Mouse (Mus musculus) hindbrain, embryonic 10.5 days (tissue): ENCODE results near the gene Plxna1. TPM values are rescaled to one million over a fixed set of nuclear protein-coding genes. Genes with fewer than 3 reads are reported as not detected.

Experiments
- DNase-seq: peaks from one replicate; pipeline ENCODE4 v3.0.0-alpha.2; 2017; ENCODE audit warnings: low spot score
- H3K27ac ChIP-seq: fragments of 300-500 bp; sonication (generic); 2 replicates; pipeline ENCODE4 v1.5.1; 2016; ENCODE audit warnings: mild to moderate bottlenecking, moderate library complexity
- H3K27me3 ChIP-seq: fragments of 300-500 bp; sonication (generic); 2 replicates; pipeline ENCODE4 v1.6.1; 2016; ENCODE audit warnings: mild to moderate bottlenecking; ENCODE audit not compliant: poor library complexity, insufficient read depth, severe bottlenecking
- H3K36me3 ChIP-seq: fragments of 300-500 bp; sonication (generic); 2 replicates; pipeline ENCODE4 v1.6.1; 2016; ENCODE audit warnings: mild to moderate bottlenecking, moderate library complexity
- H3K4me1 ChIP-seq: fragments of 300-500 bp; sonication (generic); replicated peaks from 2 replicates; pipeline ENCODE4 v1.6.1; 2016; ENCODE audit warnings: mild to moderate bottlenecking
- H3K4me3 ChIP-seq: fragments of 300-500 bp; sonication (generic); 2 replicates; pipeline ENCODE4 v1.5.1; 2016; ENCODE audit warnings: mild to moderate bottlenecking, moderate library complexity
- H3K9me3 ChIP-seq: fragments of 300-500 bp; sonication (generic); 2 replicates; pipeline ENCODE4 v1.6.1; 2016; ENCODE audit warnings: mild to moderate bottlenecking, moderate library complexity
- WGBS: fragments of 180-500 bp; shearing (Covaris S2); methylation state at CpG from one replicate; pipeline ENCODE4 v1.1.7; 2016; 5-methylcytosine and 5-hydroxymethylcytosine counted together
- polyA plus RNA-seq: library from polyadenylated mRNA; unstranded; fragments of >200 nt; fragmentation: Nextera tagmentation; extraction: Ambion mirVana; gene quantifications from 2 replicates; pipeline ENCODE4 v1.2.1, GENCODE M21; 2016

Gene Plxna1
- 29.1 and 35.5 TPM in 2 replicates for polyA plus RNA-seq

DNA sequence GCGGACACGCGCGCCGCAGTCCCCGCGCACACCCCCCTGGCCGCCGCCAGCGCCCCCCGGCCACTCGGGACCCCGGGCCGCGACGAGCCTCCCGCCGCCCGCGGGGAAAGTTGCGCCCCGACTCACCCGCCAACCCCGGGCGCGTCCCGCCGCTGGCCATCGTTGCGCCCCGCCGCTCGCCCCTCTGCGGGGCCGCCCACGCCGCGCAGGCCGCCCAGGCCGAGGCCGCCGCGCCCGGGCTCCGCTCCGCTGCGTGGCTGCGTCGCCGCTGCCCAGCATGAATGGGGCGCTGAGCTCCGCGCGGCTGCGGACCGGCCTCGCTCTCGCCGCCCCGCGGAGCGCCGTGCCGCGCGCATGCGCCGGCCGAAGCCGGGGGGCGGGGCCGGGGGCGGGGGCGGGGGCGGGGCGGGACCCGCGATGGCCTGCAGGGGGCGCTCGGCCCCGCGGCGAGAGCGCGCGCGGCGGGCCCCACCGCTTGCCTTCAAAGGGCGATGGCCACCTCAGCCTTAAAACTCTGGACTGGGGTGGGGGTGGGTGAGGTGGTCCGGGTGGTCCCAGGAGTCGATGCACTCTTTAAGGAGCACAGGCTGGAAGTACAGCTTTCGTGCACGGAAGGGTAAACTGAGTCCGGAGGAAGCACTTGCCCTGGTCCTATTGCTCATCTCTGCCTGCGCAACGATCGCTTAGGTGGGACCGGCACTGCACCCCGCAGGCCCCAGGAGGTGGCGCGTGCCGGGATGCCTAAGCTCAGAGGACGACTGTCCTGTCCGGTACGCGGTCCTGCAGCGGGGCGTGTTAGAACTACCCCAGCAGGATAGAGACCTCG lies at the start of gene Plxna1:
Plxna1 (minus strand) TSS at position 340 of the 826 bp plus-strand sequence.
- H3K27me3 ChIP-seq = peaks cover 20% of the 10 kb centered on the region
- peaks cover 9% of the 10 kb centered on the region for H3K36me3 ChIP-seq
- H3K4me3 ChIP-seq = peak within 1 kb of the TSS; percentile 90
- 0 out of 2 replicates have a peak, but pooled peaks cover 2% of the 10 kb centered on the region for H3K9me3 ChIP-seq
- DNase-seq = peak; percentile 79
- peaks cover 52% of the 10 kb centered on the region for H3K4me1 ChIP-seq
- peak within 1 kb of the TSS; percentile 98 for H3K27ac ChIP-seq
- WGBS = 3% methylated on average over 110 of the region's 110 CpGs

DNA sequence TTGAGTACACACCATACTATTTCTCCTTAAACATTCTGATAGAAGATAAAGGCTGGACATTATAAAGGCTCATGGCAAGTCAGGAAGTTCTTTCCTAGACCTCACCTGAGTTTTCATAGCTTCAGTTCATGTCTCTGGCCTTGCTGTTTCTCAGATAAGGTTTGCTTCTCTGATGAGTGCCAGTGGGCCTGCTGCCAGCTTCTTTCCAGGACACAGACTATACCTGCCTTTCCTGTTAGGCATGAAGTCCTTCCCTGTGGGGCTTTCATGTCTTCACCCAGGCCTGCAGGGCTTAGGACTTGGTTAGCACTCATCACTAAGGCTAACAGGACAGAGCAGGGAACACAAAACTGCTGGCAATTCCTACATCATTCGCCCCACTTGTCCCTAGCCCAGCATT lies 46.6 kb upstream of the Plxna1 start:
- Histone ChIP-seq H3K9me3 (no peaks in the 10 kb centered on the region), H3K27ac (no peak overlapping the region), H3K4me3 (no peak overlapping the region), H3K4me1 (no peaks in the 10 kb centered on the region), H3K27me3 (no peaks in the 10 kb centered on the region), H3K36me3 (no peaks in the 10 kb centered on the region)
- WGBS = 81% methylated on average over 1 of the region's 1 CpGs
- DNase-seq = no peak

DNA sequence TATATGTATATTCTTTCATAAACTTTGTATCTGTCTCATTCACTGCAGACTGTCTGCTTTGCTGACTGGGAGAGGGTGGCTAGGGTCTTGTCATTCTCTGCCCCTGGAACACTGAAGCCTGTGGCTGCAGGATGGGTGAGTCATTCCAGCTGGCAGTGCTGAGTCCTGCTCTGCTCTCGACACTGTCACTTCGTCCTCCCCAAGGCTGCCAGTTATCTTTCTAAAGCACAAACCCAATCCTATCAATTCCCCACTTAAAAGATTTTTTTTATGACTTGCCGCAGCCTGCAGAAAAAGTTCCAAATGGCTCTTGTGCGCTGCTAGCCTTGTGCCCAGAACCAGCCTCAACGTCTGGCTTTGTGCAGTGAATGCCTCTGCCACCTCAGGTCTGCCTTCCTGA lies 45.8 kb upstream of the Plxna1 start:
- H3K27ac ChIP-seq = no peak overlapping the region
- no peaks in the 10 kb centered on the region for H3K9me3 ChIP-seq
- no peak for DNase-seq
- no peaks in the 10 kb centered on the region for H3K27me3 ChIP-seq
- 87% methylated on average over 5 of the region's 5 CpGs for WGBS
- no peak overlapping the region for H3K4me3 ChIP-seq
- H3K36me3 ChIP-seq = no peaks in the 10 kb centered on the region
- H3K4me1 ChIP-seq = no peaks in the 10 kb centered on the region

DNA sequence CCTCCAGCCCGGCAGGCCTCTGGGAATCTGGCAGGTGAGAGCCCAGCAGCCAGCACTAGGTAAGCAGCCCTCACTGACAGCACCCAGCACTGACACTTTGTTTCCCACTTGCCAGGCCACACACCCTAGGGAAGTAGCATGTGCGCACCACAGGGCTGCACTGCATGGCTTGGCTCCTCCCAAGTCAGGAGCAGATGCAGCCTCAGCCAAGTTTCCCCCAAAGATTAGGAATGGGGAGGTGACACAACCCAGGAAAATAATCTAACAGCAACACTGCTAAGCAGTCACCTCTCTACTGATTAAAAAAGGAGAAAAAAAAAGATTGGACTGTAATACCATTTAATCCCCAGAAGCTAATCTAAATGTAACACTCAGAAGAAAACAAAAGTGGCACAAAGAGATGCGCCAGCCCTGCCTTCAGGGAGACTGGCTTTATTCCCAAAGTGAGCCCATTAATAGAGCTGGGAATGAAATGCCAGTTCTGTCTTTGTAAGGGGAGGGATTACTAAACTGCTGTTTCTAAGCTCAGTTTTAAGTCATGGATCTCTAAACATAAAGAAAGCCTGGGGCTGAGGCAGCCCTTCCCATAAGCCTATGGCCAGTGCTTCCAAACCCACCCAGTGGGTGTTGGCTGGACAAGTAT lies 44.9 kb upstream of the Plxna1 start:
- DNase-seq = no peak
- 84% methylated on average over 3 of the region's 3 CpGs for WGBS
- Histone ChIP-seq H3K9me3 (no peaks in the 10 kb centered on the region), H3K27me3 (no peaks in the 10 kb centered on the region), H3K36me3 (no peaks in the 10 kb centered on the region), H3K4me1 (no peaks in the 10 kb centered on the region), H3K4me3 (no peak overlapping the region), H3K27ac (no peak overlapping the region)

DNA sequence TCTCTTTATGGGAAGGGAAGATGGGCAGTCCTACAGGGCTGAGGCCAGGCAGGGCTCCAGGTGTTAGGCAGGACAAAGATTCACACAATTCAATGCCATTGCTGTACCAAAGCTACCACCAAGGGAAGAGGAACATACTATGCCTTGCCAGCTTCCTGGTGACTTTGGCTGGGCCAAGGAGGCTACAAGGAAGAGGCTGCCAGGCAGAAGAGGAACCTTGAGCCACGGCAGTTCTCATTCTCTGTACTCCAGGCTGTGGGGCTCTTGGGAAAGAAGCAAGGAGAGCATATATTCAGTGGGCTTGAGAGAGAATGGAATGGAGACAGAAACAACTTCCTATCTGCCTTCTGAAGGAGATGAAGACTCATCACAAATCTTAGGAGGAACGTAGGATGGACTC lies 42.5 kb upstream of the Plxna1 start:
- Histone ChIP-seq H3K4me1 (no peaks in the 10 kb centered on the region), H3K36me3 (no peaks in the 10 kb centered on the region), H3K9me3 (no peaks in the 10 kb centered on the region), H3K27me3 (no peaks in the 10 kb centered on the region), H3K27ac (no peak overlapping the region), H3K4me3 (no peak overlapping the region)
- no peak for DNase-seq
- 76% methylated on average over 2 of the region's 2 CpGs for WGBS

DNA sequence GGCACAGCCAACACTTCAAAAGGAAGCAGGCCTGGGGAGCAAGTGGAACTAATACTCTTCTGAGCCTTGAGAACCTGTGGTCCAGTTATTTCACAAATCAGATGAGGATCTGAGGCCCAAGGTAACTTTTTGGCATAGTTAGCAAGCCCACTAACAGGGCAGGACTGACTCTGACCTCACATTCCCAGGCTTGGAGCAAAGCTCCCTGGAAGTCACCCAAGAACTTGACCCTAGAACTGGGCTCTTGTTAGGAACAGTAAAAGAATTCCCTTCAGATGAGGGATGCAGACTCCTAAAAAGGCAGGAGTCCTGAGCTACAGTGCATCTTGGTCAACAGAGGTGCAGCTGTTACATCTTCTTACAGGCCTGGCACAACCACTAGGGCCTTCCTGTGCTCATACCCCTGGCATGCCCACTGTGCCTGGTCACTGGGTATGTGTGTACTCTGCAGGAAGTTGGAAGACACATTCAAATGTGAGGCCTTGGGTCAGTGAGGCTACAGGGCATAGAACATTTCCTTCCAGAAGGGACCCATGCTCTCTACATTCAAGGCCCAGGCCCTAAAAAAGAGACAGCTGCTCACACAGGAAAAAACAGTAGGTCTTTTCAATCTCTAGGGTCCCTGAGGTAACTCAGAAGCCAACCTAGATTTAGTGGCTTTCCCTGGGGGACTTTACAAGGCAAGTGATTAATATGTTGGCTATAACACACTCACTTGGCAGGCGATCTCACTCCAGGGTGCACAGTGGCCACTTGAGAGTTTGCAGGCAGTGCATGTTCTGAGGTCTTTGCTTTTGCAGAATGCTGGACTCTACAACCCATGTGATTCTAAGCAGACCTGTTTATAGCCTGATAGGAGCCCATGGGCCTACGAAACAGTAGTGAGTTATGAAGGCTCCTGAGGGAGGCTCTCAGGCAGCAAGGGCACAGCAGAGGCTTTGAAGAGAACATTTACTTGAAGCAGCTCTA lies 41.1 kb upstream of the Plxna1 start:
- 88% methylated on average over 2 of the region's 2 CpGs for WGBS
- no peaks in the 10 kb centered on the region for H3K36me3 ChIP-seq
- no peak for DNase-seq
- H3K27ac ChIP-seq = no peak overlapping the region
- H3K27me3 ChIP-seq = no peaks in the 10 kb centered on the region
- H3K9me3 ChIP-seq = no peaks in the 10 kb centered on the region
- H3K4me1 ChIP-seq = no peaks in the 10 kb centered on the region
- no peak overlapping the region for H3K4me3 ChIP-seq

DNA sequence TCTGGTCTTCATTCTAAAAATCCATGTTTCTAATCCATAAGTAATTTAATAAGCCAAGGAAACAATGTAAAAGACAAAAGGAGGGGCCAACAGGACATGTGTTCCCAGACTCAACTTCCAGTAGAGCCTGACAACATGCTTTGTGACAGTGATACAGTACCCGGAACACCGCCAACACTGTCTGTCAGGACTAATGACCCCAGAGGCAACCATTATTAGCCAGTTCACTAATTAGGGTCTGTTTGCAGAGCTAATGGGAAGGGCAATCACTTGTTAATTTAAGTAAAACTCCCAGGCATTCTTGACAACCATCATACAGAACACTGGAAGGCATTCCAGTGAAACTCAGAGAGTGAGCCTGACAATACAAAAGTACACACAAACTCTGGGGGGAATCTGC lies 40.0 kb upstream of the Plxna1 start:
- no peaks in the 10 kb centered on the region for H3K36me3 ChIP-seq
- H3K4me3 ChIP-seq = no peak overlapping the region
- no peaks in the 10 kb centered on the region for H3K9me3 ChIP-seq
- H3K4me1 ChIP-seq = no peaks in the 10 kb centered on the region
- no peak overlapping the region for H3K27ac ChIP-seq
- WGBS = 87% methylated on average over 2 of the region's 2 CpGs
- no peaks in the 10 kb centered on the region for H3K27me3 ChIP-seq
- DNase-seq = no peak

DNA sequence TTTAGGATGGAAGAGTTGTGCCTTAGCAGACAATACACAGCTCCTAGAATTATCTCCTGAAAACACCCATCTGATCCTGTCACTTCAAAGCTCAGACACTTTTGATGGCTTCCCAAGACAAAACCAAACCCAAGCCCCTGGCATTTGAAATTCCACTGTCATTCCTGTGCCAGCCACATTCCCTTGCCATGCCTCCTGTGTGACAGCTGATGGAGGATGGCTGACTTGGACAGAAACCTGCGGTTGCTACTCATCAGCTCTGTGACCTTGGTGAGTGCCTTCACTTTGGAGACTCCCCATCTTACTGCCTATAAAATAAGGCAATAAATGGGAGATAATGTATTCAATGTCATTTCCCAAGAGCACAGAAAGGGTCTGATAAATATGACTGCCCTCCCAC lies 37.1 kb upstream of the Plxna1 start:
- no peaks in the 10 kb centered on the region for H3K36me3 ChIP-seq
- H3K9me3 ChIP-seq = no peaks in the 10 kb centered on the region
- WGBS = 94% methylated on average over 1 of the region's 1 CpGs
- DNase-seq = no peak
- no peak overlapping the region for H3K4me3 ChIP-seq
- H3K27ac ChIP-seq = no peak overlapping the region
- H3K4me1 ChIP-seq = no peaks in the 10 kb centered on the region
- H3K27me3 ChIP-seq = no peaks in the 10 kb centered on the region

DNA sequence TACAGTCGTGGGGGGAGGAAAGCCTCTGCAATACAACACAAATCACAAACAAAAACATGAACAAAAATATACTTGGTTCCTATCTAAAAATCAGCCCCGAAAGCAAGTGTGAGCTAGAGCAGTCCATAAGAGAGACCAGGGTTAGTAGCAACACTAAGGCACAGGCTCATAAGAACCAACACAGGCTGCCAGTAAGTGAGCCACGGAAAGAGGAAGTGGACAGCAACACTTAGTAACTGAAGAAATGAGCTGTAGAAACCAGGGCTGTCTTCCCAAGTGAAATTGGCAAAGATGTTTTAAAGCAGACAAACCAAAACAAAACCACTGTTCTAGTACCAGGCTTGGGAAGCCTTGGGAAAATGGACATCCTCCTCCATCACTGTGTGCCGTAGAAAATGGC lies 35.5 kb upstream of the Plxna1 start:
- Histone ChIP-seq H3K27ac (no peak overlapping the region), H3K36me3 (no peaks in the 10 kb centered on the region), H3K4me3 (no peak overlapping the region), H3K9me3 (no peaks in the 10 kb centered on the region), H3K27me3 (no peaks in the 10 kb centered on the region), H3K4me1 (no peaks in the 10 kb centered on the region)
- 92% methylated on average over 4 of the region's 4 CpGs for WGBS
- DNase-seq = no peak

DNA sequence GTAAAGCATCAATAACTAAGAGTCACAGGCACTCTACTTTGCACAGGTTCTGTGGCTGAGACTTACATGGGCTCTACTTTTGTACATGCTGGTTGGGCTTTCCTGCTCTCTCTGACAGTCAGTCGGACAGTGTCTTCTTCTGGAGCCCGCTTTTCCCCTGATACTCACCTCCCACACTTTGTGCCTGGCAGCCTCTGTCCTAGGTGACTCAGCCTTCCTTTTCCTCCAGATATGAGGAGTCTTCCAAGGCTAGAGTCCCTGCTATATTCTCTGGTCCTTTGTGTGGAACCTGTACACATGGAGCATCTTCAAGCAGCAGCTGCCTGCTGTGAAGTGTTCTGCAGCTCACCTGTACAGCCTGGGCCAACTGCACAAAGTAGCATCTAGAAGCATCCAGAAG lies 31.4 kb upstream of the Plxna1 start:
- no peak for DNase-seq
- H3K36me3 ChIP-seq = no peaks in the 10 kb centered on the region
- H3K4me1 ChIP-seq = peaks cover 9% of the 10 kb centered on the region; the same call in 1 of the 2 replicates
- no peaks in the 10 kb centered on the region for H3K27me3 ChIP-seq
- WGBS = 93% methylated on average over 2 of the region's 2 CpGs
- no peak overlapping the region for H3K4me3 ChIP-seq
- no peak overlapping the region for H3K27ac ChIP-seq
- no peaks in the 10 kb centered on the region for H3K9me3 ChIP-seq

DNA sequence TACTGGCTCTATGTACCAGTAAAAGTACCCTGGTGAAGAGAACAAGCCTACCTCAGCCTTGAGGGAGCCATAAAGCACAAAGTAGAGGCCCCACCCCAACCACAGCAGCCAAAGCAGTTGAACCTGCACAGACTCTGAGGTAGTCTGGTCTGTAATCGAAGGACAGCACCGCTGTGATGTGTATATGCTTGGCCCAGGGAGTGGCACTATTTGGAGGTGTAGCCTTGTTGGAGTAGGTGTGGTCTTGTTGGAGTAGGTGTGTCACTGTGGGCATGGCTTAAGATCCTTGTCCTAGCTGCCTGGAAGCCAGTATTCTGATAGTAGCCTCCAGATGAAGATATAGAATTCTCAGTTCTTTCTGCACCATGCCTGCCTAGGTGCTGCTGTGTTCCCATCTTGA lies 29.8 kb upstream of the Plxna1 start:
- H3K4me1 ChIP-seq = peaks cover 9% of the 10 kb centered on the region; the same call in 1 of the 2 replicates
- DNase-seq = no peak
- no peaks in the 10 kb centered on the region for H3K9me3 ChIP-seq
- H3K4me3 ChIP-seq = no peak overlapping the region
- H3K36me3 ChIP-seq = no peaks in the 10 kb centered on the region
- WGBS = 94% methylated on average over 2 of the region's 2 CpGs
- no peaks in the 10 kb centered on the region for H3K27me3 ChIP-seq
- no peak overlapping the region for H3K27ac ChIP-seq

DNA sequence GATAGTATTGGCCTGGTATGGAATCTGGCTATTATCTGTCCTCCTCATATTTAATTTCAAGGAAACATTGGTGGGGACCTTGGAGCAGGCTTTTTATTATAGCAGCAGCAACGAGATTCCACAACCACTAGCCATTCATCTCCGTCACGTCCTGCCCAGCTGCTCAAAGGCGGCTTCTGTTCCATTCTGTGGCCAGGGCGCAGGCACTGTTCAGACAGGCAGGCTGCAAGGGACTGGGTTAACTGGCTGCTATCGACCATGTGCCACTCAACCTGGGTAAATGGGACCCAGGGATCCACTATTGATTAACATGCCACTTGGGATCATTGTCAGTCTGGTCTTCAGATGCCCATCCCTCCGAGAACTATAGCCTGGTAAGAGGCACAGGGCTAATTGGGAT lies 27.4 kb upstream of the Plxna1 start:
- no peak overlapping the region for H3K27ac ChIP-seq
- H3K4me3 ChIP-seq = no peak overlapping the region
- no peaks in the 10 kb centered on the region for H3K9me3 ChIP-seq
- H3K4me1 ChIP-seq = peaks cover 9% of the 10 kb centered on the region; the same call in 1 of the 2 replicates
- WGBS = 73% methylated on average over 7 of the region's 7 CpGs
- H3K27me3 ChIP-seq = no peaks in the 10 kb centered on the region
- DNase-seq = peak; percentile 7
- no peaks in the 10 kb centered on the region for H3K36me3 ChIP-seq
